Mouse (Mus musculus): ENCODE measurements at regions not wholly inside any gene's neighbourhood (a gene's known extent, or its start where the extent isn't known, plus 50 kb on each side); places are given as distances from the start of the nearest gene placed in this dataset.
A peak's percentile ranks its signal among the peaks of the same experiment; 100 is the strongest.

DNA sequence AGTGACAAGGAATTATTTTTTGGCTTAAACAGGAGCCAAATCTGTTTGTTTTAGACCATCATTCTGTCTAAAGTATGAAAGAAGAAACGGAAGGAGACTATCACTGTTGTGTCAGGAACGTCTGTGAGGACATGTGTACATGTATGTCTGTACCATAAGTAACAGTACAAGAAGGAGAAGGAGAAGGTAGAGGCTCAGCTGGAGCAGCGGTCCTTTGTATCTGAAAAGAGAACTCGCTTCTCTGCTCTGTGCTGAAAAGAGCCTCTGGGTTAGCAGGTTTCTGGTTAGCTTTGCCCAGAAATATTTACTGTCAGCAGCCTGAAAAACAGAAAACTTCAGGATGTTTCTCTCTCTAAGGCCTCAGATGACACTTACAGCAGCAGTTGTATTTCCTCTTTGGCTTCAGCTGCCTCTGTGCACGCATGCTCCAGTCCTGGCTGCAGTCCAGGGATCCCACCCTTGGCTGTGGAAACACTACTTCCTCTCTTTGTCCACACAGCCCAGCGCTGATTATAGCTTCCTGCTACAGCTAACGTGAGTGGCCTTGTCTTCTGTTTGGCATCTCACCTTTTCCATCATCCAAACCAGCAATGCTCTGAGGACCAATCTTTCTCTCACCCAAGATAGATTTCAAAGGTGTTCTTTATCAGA, 351.7 kb upstream of the Actbl2 start:
- 65% methylated on average over 7 of the region's 7 CpGs for WGBS
- Histone ChIP-seq H3K36me3 (ENCODE audit: control insufficient read depth, insufficient read depth) (no peaks in the 10 kb centered on the region), H3K27ac (ENCODE audit: low read length) (no peak overlapping the region), H3K9me3 (ENCODE audit: control insufficient read depth, low read length) (no peaks in the 10 kb centered on the region), H3K4me1 (replicated peaks; ENCODE audit: control insufficient read depth, insufficient read depth, low read length) (no peaks in the 10 kb centered on the region), H3K9ac (replicated peaks; ENCODE audit: low read depth, low read length) (no peak overlapping the region), H3K4me2 (ENCODE audit: low read length) (no peak overlapping the region), H3K27me3 (replicated peaks; ENCODE audit: control insufficient read depth, insufficient read depth, low read length) (no peaks in the 10 kb centered on the region), H3K4me3 (replicated peaks; ENCODE audit: low read length) (no peak overlapping the region)
- ATAC-seq: 0 out of 2 replicates have a peak, but pooled peaks have one; percentile 59

DNA sequence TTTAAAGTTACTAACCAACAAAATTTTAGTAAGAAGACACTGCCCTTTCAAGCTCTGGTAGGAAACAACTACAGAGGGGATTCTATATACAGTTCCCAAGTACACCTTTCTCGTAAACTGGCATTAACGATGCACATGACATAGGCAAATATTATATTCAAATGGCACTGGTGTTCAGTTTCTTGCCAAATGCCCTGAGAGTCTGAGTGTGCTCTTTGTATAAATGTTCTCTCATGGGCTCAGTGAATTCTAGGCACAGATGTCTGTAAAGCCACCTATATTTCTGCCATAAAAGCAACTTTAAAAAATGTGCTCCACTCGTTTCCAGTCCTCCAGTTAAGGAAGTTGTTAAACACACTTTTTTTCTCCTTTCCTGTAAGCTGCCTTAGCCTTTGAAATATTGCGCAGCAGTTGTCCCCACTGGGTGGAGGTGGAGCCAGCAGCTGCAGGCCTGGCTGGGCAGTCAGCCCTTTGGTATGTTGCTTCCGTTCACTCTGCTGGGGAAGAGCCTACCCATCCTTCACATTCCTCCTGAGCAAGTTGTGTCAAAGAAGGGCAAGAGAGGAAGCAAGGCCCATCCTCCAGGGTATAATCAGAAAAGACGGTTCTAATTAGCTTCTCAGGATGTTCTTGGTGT, 347.4 kb upstream of the Actbl2 start:
- Histone ChIP-seq H3K27me3 (replicated peaks; ENCODE audit: control insufficient read depth, insufficient read depth, low read length) (no peaks in the 10 kb centered on the region), H3K9ac (replicated peaks; ENCODE audit: low read depth, low read length) (no peak overlapping the region), H3K4me2 (ENCODE audit: low read length) (no peak overlapping the region), H3K4me3 (replicated peaks; ENCODE audit: low read length) (no peak overlapping the region), H3K36me3 (ENCODE audit: control insufficient read depth, insufficient read depth) (no peaks in the 10 kb centered on the region), H3K4me1 (replicated peaks; ENCODE audit: control insufficient read depth, insufficient read depth, low read length) (no peaks in the 10 kb centered on the region), H3K27ac (ENCODE audit: low read length) (no peak overlapping the region), H3K9me3 (ENCODE audit: control insufficient read depth, low read length) (no peaks in the 10 kb centered on the region)
- no peak for ATAC-seq
- 57% methylated on average over 6 of the region's 6 CpGs for WGBS

GRCm38 (mm10) chr13:110911866-110912265, 342.9 kb upstream of the Actbl2 start:
- WGBS: 86% methylated on average over 7 of the region's 7 CpGs
- Histone ChIP-seq H3K4me1 (replicated peaks; ENCODE audit: control insufficient read depth, insufficient read depth, low read length) (no peaks in the 10 kb centered on the region), H3K36me3 (ENCODE audit: control insufficient read depth, insufficient read depth) (no peaks in the 10 kb centered on the region), H3K9ac (replicated peaks; ENCODE audit: low read depth, low read length) (no peak overlapping the region), H3K27ac (ENCODE audit: low read length) (no peak overlapping the region), H3K4me2 (ENCODE audit: low read length) (no peak overlapping the region), H3K27me3 (replicated peaks; ENCODE audit: control insufficient read depth, insufficient read depth, low read length) (no peaks in the 10 kb centered on the region), H3K4me3 (replicated peaks; ENCODE audit: low read length) (no peak overlapping the region), H3K9me3 (ENCODE audit: control insufficient read depth, low read length) (no peaks in the 10 kb centered on the region)
- no peak for ATAC-seq

DNA sequence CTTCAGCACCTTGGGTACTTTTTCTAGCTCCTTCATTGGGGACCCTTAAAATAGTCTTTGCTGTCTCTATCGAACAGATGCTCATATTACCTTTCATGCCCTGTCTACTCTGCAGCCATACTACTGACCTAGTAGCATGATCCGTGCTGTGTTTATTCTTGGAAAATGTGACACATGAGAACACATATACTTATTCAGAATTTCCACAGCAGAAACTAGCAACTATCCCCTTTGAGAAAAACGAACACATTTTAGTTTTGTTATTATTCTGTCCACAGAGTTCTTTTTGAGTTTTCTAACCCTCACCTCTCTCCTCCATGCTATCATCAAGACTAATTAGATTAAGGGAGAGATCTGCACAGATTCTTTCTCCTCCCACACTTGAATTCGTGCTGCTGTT, 341.6 kb upstream of the Actbl2 start:
- Histone ChIP-seq H3K27me3 (replicated peaks; ENCODE audit: control insufficient read depth, insufficient read depth, low read length) (no peaks in the 10 kb centered on the region), H3K4me3 (replicated peaks; ENCODE audit: low read length) (no peak overlapping the region), H3K4me1 (replicated peaks; ENCODE audit: control insufficient read depth, insufficient read depth, low read length) (no peaks in the 10 kb centered on the region), H3K9me3 (ENCODE audit: control insufficient read depth, low read length) (no peaks in the 10 kb centered on the region), H3K9ac (replicated peaks; ENCODE audit: low read depth, low read length) (no peak overlapping the region), H3K36me3 (ENCODE audit: control insufficient read depth, insufficient read depth) (no peaks in the 10 kb centered on the region), H3K27ac (ENCODE audit: low read length) (peak overlapping the region; percentile 33; the same call in 1 of the 2 replicates), H3K4me2 (ENCODE audit: low read length) (no peak overlapping the region)
- no peak for ATAC-seq
- WGBS: 79% methylated on average over 4 of the region's 4 CpGs

DNA sequence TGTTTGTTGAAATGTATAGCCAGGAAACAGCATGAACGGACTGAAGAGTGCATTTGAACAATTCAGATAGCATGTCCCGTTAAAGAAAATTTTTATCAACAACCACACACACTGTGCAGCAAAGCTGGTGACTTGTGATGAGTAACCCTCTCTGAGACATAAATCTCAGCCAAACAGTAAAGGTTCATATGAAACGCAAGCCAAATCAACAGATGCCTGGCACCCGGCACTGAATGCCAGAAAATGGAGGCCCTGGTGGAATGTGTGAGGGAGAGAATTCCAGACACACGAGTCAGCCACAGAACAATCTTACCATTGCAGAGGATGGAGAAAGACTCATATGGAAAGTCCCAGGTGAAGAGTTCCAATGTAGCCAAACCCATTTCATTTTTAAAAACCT, 341.1 kb upstream of the Actbl2 start:
- ATAC-seq: peak; percentile 66
- no peaks in the 10 kb centered on the region for H3K9me3 ChIP-seq (ENCODE audit: control insufficient read depth, low read length)
- no peak overlapping the region for H3K9ac ChIP-seq (replicated peaks; ENCODE audit: low read depth, low read length)
- no peak overlapping the region for H3K4me2 ChIP-seq (ENCODE audit: low read length)
- no peaks in the 10 kb centered on the region for H3K27me3 ChIP-seq (replicated peaks; ENCODE audit: control insufficient read depth, insufficient read depth, low read length)
- 53% methylated on average over 5 of the region's 5 CpGs for WGBS
- peak overlapping the region; percentile 33; the same call in 1 of the 2 replicates for H3K27ac ChIP-seq (ENCODE audit: low read length)
- no peak overlapping the region for H3K4me3 ChIP-seq (replicated peaks; ENCODE audit: low read length)
- no peaks in the 10 kb centered on the region for H3K4me1 ChIP-seq (replicated peaks; ENCODE audit: control insufficient read depth, insufficient read depth, low read length)
- H3K36me3 ChIP-seq (ENCODE audit: control insufficient read depth, insufficient read depth): no peaks in the 10 kb centered on the region

DNA sequence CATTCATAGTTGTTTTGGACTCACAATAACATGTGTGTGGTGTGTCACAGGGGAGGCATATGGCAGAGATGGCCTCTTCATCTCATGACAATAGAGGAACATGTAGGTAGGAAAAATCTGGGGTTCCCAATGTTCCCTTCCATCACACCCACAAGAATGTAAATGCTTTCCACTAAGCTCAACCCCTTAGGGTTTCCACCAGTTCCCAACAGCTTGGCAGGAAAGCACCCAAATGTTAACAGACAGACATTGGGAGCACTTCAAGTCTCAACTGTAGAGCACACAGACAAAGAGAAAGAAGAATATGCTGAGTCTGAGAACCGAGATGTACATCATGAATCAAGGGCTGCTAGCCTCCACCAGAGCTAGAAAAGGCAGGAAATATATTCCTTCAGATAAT, 339.7 kb upstream of the Actbl2 start:
- no peaks in the 10 kb centered on the region for H3K36me3 ChIP-seq (ENCODE audit: control insufficient read depth, insufficient read depth)
- no peak overlapping the region for H3K4me3 ChIP-seq (replicated peaks; ENCODE audit: low read length)
- H3K9me3 ChIP-seq (ENCODE audit: control insufficient read depth, low read length): no peaks in the 10 kb centered on the region
- no peak for ATAC-seq
- no peaks in the 10 kb centered on the region for H3K27me3 ChIP-seq (replicated peaks; ENCODE audit: control insufficient read depth, insufficient read depth, low read length)
- no peak overlapping the region for H3K9ac ChIP-seq (replicated peaks; ENCODE audit: low read depth, low read length)
- no peak overlapping the region for H3K4me2 ChIP-seq (ENCODE audit: low read length)
- no peak overlapping the region for H3K27ac ChIP-seq (ENCODE audit: low read length)
- 71% methylated on average over 1 of the region's 1 CpGs for WGBS
- no peaks in the 10 kb centered on the region for H3K4me1 ChIP-seq (replicated peaks; ENCODE audit: control insufficient read depth, insufficient read depth, low read length)

- Histone ChIP-seq H3K36me3 (ENCODE audit: control insufficient read depth, insufficient read depth) (no peaks in the 10 kb centered on the region), H3K4me1 (replicated peaks; ENCODE audit: control insufficient read depth, insufficient read depth, low read length) (no peaks in the 10 kb centered on the region), H3K4me3 (replicated peaks; ENCODE audit: low read length) (no peak overlapping the region), H3K27ac (ENCODE audit: low read length) (no peak overlapping the region), H3K27me3 (replicated peaks; ENCODE audit: control insufficient read depth, insufficient read depth, low read length) (no peaks in the 10 kb centered on the region), H3K9me3 (ENCODE audit: control insufficient read depth, low read length) (no peaks in the 10 kb centered on the region), H3K4me2 (ENCODE audit: low read length) (no peak overlapping the region), H3K9ac (replicated peaks; ENCODE audit: low read depth, low read length) (no peak overlapping the region)
- 93% methylated on average over 5 of the region's 5 CpGs for WGBS
- no peak for ATAC-seq
These were observed 330.9 kb upstream of the Actbl2 start for GRCm38 (mm10) chr13:110923936-110924335.

- no peaks in the 10 kb centered on the region for H3K4me1 ChIP-seq (replicated peaks; ENCODE audit: control insufficient read depth, insufficient read depth, low read length)
- no peaks in the 10 kb centered on the region for H3K27me3 ChIP-seq (replicated peaks; ENCODE audit: control insufficient read depth, insufficient read depth, low read length)
- 93% methylated on average over 3 of the region's 3 CpGs for WGBS
- H3K36me3 ChIP-seq (ENCODE audit: control insufficient read depth, insufficient read depth): no peaks in the 10 kb centered on the region
- no peak for ATAC-seq
- no peak overlapping the region for H3K4me3 ChIP-seq (replicated peaks; ENCODE audit: low read length)
- no peak overlapping the region for H3K27ac ChIP-seq (ENCODE audit: low read length)
- no peak overlapping the region for H3K9ac ChIP-seq (replicated peaks; ENCODE audit: low read depth, low read length)
- no peak overlapping the region for H3K4me2 ChIP-seq (ENCODE audit: low read length)
- H3K9me3 ChIP-seq (ENCODE audit: control insufficient read depth, low read length): no peaks in the 10 kb centered on the region
These were observed 329.9 kb upstream of the Actbl2 start for GRCm38 (mm10) chr13:110924897-110925296.

DNA sequence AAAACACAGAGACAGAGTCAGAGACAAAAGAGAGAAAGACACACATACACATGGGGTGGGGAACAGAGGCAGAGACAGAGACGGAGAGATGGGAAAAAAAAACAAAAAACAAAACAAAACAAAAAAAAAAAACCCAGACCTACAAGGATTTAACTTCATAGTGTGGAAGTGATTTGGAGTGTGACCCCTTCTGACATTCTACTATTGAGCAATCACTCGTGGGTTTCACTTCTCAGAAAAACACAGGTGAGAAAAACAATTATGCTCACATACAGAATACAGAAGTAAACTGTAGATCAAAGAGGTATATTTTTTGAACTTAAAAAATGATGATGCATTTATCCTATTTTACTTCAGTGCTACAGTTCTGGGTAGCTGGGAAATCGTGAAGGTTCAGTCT, 326.7 kb upstream of the Actbl2 start:
- Histone ChIP-seq H3K27me3 (replicated peaks; ENCODE audit: control insufficient read depth, insufficient read depth, low read length) (no peaks in the 10 kb centered on the region), H3K27ac (ENCODE audit: low read length) (no peak overlapping the region), H3K4me1 (replicated peaks; ENCODE audit: control insufficient read depth, insufficient read depth, low read length) (no peaks in the 10 kb centered on the region), H3K4me2 (ENCODE audit: low read length) (no peak overlapping the region), H3K36me3 (ENCODE audit: control insufficient read depth, insufficient read depth) (no peaks in the 10 kb centered on the region), H3K9me3 (ENCODE audit: control insufficient read depth, low read length) (no peaks in the 10 kb centered on the region), H3K4me3 (replicated peaks; ENCODE audit: low read length) (no peak overlapping the region), H3K9ac (replicated peaks; ENCODE audit: low read depth, low read length) (no peak overlapping the region)
- no peak for ATAC-seq
- 80% methylated on average over 3 of the region's 3 CpGs for WGBS
